Mouse (Mus musculus) natural killer cell, adult 2 months (primary cell): Measurements from ENCODE around the gene Ahnak.
"Not testable (repeated sequence)": the region's sequence is repeated elsewhere in the genome, so short reads cannot be mapped to it uniquely, and the experiment has no call there.

Experiments used
- DNase-seq, 2 experiments: peaks; one replicate each; pipeline ENCODE4 v3.0.0; 2022; ENCODE audit warnings: low spot score in 2 of 2

Gene Ahnak

GRCm38 (mm10) chr19:9040649-9041048, 51.6 kb downstream of the Ahnak start:
- no peak for DNase-seq

- peak in 1 of 2 experiments; percentile 37 for DNase-seq
Measured at GRCm38 (mm10) chr19:9041074-9041473, 52.0 kb downstream of the Ahnak start.

DNA sequence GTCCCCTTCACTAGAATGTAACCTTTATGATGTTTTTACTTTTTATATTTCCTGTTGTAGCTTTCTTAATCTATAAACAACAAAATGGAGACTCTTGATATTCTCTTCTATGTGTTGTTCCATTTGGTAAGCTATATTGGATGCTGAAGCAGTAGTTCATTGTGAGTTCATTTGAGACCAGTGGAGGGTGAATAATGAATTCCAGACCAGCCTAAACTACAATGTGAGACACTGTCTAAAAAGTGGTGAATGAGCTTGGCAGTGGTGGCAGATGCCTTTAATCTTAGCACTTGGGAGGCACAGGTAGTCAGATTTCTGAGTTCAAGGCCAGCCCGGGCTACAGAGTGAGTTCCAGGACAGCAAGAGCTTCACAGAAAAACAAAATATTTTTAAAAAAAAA, 54.0 kb downstream of the Ahnak start:
- no peak for DNase-seq

GRCm38 (mm10) chr19:9044291-9044690, 55.2 kb downstream of the Ahnak start:
- DNase-seq = no peak

DNA sequence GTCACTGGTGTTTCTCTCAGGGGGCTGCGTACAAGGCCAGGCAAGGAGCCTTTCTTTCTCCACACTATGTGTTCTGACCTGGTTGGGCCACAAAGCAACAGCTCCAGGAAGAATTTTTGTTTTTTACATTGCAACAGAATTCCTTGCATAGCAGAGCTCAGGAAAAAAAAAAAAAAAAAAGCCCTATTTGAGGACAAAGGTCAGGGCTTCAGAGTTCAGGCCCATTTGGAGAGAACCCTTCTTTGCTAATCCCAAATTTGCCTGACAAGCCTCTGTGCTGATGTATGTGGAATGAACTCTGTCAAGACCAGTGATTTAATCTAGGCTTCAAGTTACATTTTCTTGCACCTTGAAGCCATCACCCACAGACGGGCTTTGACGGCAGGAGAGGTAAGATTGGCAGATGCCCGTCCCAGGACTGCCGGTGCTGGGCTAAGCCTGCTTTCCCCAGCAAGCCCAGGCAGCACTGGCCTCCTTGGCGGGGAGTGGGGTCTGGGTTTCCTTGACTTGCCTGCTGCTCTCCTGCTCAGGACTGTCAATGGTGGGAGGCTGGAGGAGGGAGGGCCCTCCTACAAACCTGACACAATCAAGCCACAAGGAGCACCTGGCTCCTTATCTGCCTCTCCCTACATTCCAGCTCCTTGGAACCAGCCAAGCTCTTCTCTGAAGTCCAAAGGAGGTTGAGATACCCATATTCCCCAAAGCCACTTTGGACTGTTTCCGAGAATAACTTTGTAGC, 58.3 kb downstream of the Ahnak start:
- DNase-seq = no peak

DNA sequence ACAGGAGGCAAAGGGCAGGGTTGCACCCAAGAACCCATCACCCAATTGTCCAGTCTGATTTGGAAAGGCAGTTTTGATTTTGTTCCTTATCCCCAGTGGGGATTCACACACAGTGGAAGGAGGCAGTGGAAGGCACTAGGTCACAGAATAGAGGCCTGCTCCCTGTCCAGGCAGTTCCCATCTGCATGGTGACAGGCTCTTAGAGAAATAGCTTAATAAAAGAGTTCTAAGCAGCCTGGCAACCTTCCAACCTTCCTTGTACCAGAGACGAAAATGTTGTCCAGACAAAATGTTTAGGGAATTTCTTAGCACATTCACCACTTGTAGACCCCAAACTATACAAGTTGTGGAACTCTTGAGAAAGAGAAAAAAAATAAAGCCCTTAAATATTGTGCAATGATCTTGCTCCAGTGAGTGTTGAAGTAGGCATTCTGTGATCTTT, 58.9 kb downstream of the Ahnak start:
- no peak for DNase-seq

GRCm38 (mm10) chr19:9048981-9049687, 60.0 kb downstream of the Ahnak start:
- DNase-seq = no peak

GRCm38 (mm10) chr19:9050294-9051229, 61.5 kb downstream of the Ahnak start:
- no peak for DNase-seq

DNA sequence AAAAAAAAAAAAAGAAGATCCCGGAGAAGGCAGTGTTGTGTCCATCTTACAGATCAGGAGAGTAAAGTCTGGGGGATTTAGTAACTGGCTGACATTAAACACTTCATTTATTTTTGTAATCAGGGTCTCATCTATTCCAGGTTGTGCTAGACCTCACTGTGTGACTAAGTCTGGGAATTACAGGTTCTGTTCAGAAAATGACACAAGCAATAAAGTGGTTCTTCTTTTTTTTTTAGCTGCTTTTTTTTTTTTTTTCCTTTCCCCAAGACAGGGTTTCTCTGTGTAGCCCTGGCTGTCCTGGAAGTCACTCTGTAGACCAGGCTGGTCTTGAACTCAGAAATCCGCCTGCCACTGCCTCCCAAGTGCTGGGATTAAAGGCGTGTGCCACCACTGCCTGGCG, 62.9 kb downstream of the Ahnak start:
- DNase-seq = not testable (repeated sequence)

DNA sequence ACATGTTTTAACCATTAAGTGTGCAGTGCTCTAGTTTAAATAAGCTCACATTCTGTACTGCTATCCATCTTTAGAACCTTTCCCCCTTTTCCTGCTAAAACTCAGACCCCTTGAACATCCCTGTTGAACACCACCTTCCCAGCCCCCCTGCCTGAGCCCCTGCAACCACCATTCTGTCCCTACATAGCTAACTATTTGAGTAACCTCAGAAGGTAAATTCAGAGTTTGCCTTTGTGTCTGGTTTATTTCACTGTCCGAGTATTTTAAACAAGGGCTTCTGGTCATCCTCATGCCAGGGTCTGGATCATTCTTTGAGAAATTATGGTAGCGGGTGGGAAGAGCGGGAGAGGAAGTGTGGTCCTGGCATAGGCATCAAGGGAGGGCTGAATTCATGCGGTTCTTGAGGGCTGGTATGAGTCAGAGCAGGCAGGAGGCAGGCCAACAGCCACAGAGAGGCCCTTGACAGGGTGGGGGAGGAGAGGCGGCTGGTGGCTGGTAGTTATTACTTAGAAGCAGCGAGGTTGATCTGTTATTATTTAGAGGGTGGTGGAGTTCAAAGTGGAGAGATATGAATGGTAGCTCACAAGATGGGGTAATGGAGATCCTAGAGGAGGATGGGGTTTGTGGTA, 63.8 kb downstream of the Ahnak start:
- peak; percentile 66 to 79 for DNase-seq

GRCm38 (mm10) chr19:9055153-9055552, 66.1 kb downstream of the Ahnak start:
- DNase-seq = peak; percentile 69 to 74

DNA sequence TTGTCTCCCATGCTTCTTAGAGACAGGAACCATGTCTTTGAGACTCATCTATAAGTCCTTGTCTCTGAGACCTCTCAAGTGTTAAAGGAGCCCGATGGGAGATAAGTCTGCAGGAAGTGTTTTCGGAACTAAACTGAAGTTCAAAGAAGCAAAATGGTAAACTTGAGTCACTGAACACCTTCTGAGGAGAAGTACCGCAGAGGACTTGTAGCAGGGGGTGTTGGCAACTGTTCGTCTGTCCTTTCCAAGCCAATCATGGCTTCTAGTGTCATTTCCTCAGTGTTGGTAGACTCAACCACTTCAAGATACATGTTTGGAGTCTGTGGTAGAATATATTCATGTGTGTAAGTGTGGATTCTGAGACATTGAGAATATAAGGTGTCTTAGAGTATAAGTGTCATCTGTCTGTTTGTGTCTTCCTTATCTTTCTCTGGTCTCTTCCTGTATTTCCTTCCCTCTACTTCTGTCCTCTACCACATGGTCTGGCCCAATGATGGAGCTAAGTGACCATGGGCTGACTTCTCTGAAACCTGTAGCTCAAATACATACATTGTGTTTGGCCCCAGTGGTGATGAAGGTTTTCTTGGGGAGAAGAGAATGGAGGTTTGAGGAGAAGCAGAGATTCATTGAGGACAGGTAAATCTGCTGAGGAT, 66.7 kb downstream of the Ahnak start:
- DNase-seq = peak; percentile 20 to 44

GRCm38 (mm10) chr19:9057679-9058078, 68.6 kb downstream of the Ahnak start:
- no peak for DNase-seq

DNA sequence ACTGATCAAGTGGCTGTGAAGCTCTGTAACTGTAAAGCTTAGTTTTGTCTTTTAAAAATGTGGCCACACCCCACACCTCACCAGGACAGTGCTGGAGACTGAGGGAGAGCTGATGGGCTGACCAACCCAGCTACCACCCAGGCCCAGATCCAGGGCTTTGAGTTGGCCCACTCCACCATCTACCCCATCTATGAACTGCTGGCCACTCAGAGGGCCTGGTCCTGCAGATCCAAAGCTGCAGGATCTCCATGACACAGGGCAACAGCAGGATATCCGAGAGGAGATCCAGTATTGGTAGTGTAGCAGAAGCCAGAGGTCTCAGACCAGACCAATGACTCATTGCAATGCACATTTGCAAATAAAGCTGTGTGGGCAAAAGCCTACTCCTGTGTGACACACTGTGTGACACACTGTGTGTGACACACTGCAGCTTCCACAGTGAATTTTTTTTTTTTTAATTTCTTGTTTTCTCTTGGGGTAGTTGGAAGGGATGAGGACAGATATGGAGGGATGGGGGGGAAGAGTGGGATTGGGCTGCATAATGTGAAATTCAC, 69.3 kb downstream of the Ahnak start:
- no peak for DNase-seq

- DNase-seq = no peak
Measured at GRCm38 (mm10) chr19:9058944-9059343, 69.9 kb downstream of the Ahnak start.

DNA sequence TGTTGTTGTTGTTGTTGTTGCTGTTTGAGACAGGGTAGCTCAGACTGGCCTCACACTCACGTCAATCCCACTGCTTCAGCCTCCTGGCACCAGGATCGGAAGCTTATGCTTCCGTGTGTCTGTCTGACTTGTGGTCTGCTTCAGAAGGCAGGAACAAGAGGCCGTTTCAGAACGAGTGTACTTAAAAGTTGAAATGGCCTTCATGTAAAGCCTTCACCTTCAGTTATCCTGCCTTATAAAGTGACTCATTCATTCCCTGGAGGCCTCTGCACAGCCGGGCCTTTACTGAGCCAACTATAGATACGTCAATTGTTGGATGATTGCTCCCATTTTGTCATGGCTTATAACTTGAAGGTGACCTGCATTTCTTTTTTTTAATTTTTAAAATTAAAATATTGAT, 70.3 kb downstream of the Ahnak start:
- no peak for DNase-seq

GRCm38 (mm10) chr19:9060103-9060502, 71.0 kb downstream of the Ahnak start:
- DNase-seq = no peak

DNA sequence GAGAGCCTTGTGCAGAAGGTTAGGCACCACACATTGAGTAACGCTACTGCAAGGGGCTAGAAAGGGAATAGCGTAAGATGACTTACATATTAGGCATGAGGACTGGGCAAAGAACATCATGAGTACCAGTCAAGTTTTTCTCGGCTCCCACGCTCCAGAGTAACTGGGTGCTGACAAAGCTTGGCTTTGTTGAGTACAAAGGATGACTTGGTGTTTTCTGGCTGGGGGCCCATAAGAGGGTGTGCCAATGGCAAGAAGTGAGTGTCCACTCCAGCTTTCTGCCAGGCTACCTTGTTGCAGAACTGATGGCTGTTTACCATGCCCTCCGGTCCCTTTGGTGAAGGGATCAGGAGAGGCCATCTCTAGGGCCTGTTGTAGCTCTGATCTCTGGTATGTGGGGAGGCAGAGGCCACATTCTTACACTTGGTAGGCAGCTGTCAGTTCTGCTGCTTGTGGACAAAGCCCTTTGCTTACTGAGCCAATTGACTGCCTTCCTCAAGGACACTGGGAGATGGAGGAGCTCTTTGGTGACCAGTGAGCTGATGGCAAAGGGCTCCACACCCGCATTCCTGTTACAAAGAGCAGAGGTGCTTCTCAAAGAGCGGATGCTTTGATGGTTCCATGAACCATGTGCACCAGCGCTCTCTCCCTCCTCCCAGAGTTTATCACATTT, 72.3 kb downstream of the Ahnak start:
- DNase-seq = no peak

DNA sequence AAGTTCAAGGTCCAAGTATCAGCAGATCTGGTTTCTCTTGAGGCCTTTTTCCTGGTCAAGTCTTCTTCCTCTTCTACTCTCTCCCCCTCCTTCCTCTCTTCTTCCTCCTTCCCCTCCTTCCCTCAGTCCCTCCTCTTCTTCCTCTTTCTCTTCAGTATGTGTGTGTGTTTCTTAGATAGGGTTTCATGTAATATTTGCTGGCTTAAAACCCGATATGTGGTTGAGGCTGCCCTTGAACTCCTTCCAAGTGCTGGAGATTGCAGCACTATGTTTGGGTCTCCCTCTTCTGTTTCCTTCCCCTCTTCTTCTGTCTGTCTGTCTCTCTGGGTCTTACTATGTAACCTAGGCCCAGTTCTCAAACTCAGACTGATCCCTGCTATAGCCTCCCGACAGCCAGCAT, 73.7 kb downstream of the Ahnak start:
- no peak for DNase-seq

DNA sequence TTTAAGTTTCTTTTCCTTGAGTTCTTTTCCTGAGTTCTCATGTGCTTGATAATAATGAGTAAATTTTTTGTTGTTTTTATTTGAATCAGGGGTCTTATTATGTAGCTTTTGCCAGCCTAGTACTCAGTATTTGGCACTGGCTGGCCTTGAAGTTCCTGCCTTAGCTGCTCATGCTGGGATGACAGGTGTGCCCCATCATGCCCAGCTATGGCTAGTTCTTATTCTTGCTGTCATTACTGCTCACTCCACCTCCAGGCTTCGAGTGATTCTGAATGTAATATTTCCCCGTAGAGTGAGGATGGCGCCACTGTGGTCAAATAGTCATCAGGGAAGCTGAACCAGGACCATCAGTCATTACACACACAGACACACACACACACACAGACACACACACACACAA, 74.7 kb downstream of the Ahnak start:
- no peak for DNase-seq
